Mouse (Mus musculus): Measurements from ENCODE around the gene Nell1. TPM values are rescaled to one million over a fixed set of nuclear protein-coding genes. Genes with fewer than 3 reads are reported as not detected.

Gene Nell1
- total RNA-seq, 2 experiments from 2014 or later, result 0.14 TPM; not detected in 1

DNA sequence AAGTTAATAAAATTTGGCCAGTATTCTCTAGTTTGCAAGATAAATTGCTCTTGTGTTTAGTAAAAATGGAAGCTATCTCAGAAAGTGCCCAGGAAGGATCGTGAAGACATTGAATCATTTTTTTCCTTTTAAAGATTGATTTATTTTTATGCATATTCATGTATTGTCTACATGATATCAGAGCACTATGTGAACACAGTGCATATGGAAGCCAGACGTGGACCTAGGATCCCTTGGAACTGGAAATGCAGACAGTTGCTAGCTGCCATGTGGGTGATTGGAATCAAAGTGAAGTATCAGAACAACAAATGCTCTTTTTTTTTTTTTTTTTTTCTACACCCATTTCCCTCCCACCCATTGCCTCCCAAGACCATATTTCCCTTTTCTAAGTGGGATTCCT is 79.0 kb downstream of the Nell1 start:
- DNase-seq, result no peak

DNA sequence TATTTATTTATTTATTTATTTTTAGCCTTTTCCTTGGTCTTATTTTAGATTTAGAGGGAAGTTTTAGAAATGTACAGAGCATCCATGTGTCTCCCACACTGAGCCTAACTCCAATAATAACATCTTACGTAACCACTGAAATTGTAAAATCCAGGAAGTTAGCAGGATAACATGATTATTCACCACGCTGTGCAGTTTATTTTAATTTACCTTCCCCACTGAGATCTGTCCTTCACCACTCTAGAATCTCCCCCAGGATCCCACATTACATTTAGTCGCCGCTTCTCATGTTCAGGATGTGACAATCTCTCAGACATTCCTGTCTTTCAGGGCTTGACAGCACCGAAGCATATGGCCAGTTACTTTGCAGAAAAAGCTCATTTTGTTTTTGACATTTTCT is 119.8 kb downstream of the Nell1 start:
- DNase-seq, result no peak

DNA sequence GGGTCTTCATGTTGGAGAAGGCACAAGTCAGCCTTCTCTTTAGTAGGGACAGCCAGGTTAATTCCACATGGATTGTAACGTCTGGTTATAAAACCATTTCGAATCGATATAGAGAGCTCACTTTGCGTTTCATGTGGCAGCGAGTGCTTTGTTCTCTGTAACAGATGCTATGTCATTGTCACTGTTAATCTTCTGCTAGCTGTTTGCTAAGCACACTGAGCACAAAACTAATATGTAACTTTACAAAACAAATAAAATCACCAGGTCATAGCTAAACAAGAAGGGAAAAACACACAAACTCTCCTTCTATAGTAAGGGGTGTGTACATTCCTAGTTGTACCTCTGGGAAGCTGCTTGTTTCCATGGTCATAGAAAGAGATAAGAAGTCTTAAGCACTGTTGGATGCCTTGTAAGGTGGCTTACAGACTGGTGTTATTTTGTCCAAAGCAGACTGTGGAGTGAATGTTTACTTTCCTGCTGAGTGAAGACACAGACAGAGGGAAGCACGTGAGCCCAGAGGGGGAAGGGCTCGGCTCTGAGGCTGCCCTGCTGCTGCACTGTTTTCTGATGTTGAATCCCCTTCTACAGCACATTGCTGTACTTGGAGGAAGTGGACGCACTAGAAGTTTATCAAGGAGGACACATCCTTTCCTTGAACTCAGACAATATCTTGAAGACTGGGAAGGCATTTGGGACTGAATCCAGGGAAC is 131.1 kb downstream of the Nell1 start:
- no peak for DNase-seq

DNA sequence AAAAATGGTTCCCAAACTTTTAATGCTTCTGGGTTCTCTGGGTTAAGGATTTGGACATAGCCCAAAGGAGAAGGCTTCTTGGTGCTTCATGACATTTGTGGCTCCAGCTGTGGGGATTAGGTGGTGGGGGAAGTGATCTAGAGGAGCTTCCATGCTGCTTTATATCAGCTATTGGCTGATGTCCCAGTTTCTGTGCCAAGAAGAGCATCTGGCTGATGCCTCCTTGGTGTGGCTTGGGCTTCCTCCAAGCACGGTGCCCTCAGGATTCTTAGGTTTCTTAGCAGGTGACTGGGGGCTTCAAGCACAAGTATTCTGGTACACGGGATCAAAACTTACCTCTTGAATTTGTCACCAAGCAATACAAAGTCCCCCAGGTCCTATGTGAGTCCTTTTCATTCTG is 132.6 kb downstream of the Nell1 start:
- DNase-seq, result no peak

DNA sequence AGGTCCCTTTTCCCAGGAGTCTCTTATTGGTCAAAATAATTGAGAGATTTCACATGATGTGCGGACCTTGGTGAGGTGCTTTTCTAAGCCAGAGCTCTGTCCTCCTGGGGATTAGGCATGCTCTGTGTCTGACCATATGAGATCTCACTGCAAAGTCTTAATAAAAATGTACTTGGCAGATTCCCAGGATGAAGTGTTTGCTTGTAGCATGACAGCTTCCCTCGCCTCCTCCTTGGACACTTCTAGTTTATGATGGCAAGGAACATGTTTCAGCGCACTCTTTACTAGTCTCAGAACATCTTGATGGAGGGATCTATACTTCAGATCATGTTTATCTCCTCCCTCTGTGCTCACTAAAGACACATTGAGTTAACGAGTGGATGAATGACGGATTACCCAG is 143.7 kb downstream of the Nell1 start:
- DNase-seq, result no peak

DNA sequence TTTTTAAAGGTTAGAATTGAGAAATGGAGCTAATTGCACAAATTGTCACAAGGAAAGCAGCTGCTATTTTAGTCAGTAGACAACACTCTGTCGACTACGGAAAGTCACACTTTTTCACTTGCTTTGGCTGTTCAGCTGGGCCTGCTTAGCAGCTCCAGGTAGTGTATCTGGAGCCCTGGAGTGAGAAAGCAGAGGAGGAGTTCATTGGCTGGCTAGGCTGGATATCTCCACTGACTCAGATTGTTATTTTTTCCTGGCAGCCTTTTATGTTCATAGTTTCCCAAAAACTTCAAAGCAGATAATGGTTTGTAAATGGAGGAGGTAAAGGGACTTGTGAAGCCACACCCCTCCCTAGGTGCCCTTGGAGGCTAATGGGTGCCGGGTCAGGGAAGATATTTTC is 163.0 kb downstream of the Nell1 start:
- DNase-seq, result no peak

DNA sequence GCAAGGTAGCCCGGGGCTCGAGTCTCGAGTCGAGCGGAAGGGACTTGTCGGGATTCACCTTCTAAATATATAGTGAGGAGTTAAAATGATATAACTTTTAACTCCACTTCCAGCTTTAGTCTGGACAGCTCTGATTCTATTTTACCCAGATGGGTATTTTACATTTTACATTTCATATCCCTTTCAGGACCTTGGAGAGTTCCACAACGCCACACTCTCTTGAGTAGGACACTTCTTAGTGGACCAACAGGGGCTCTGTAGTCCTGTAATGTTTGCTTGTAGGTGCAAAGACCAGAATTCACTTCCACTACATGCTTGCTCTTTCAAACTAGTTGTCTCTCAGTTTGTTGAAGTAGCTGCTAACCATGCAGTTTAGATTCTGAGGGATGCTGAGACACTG is 174.7 kb downstream of the Nell1 start:
- peak; percentile 5 for DNase-seq

DNA sequence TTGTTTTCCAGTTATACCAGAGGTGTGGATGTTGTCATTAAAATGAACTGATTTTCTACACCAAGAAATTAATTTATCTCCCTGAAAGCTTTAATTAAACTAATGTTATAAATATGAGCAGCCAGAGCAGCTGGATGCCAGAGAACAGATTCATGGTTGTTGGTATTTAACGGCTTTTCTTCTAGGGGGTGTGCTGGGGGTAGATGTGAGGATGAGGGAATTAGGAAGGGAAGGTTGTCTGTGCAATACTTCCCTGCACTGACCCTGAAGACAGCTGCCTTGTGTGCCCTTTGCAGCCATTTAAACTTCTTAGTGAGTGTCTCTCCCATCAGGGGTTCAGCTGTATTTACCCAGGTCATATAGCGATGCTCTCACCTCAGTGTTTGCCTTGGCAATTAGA is 176.2 kb downstream of the Nell1 start:
- no peak for DNase-seq

DNA sequence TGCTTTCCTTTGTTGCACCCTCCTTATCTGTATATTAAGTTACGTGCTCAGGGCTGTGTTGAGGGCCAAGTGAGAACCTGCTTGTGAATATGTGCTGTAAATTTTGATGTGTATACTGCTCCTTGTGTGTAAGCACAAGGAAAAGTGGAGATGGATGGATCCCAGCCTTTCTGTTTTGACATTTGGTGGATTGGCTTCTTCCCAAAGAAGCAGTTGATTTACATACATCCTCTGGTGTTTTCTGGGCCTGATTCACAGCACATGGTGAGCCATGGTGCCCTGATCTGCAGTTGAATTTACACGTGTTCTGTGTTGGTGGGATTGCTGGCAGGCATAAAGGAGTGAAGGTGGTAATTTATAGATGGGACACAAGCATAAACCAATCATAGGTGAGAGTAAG is 179.0 kb downstream of the Nell1 start:
- no peak for DNase-seq

DNA sequence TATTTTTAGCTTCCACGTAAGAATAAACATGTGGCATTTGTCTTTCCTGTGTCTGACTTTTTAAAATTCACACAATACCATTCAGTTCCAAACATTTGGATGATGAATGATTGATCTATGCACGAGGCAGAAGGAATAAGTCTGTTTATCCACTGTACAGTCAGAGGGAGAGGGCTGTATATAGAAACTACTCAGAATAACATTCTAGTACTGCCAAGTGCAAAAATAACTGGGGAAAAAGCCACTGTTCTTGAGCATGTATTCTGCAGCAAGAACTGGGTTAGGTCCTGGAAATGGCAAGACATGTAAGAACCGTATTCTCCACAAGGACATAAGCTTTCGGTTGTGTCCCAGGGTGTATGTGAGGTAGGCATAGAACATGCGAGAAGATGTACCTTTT is 187.9 kb downstream of the Nell1 start:
- no peak for DNase-seq

DNA sequence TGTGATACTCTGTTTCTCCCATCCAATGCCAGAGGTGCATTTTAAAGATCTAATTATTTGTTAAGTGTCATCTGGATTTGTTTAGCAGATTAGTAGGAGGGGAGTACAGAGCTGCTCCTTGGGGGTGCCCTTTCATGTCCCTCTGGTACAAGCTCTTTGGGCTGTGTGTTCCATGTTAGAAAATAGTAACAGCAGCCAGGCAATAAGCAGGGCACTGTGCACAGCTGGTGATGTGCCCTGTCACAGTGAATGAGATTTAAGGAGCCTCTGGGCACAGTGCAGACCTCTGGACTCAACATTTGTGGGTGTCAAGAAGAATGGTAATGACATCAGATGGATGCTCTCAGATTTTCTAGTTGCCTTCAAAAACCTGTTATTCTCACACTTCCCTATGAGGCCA is 194.1 kb downstream of the Nell1 start:
- DNase-seq, result no peak

DNA sequence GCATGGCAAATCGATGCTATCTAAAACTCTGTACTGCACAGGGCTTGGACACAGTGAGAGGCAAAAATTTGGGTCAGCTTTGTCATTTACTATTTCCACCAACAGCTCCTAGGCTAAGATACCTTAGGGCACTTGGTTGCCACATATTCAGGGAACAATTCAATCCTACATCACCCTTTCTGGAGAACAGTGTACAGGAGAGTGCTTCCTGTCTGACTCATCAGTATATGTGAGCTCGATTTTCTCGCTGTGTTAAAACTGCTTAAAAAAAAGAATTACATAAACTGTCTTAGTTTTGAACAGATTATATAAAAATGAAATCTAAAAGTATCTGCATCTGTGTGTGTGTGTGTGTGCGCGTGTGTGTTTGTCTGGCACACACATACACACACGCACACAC is 211.6 kb downstream of the Nell1 start:
- no peak for DNase-seq

DNA sequence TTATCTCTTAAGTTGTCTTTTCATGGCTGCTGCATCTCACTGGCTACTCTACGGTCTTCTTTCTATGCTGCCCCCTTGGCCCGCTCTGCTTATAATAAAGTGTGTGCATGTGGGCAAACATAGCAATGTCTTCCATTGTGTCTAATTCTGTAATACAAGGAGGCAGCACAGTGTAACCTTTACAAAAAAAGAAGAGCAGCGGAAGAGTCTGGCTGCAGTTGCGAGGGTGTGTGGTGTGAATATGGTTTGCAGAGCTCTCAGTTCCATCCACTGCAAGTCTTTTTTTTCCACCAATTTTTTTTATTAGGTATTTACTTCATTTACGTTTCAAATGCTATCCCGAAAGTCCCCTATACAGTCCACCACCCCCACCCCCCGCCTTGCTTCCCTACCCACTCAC is 219.3 kb downstream of the Nell1 start:
- DNase-seq, result no peak

DNA sequence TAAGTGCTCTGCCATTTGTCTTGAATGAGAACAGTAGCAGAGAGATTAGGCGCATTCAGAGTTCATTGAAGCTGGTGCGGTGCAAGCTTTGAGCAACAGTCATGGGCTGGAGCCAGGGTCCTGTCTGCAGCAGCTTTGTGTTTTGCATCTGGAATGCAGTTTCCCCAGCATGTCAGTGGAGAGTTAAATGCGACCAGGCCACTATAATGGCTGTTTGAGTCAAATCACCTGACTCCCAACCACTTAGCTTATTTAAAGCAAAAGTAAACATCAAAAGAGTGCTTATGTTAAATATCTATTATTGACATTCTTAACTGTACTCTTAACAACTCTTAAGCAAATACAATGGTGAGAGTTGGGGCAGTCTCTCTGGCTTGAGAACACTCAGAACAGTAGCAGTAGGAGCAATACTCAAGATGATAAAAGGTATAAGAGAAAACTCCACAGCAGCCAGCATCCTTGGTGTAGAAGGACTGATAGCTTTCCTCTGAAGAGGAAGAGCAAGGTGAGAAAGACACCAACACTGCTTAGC is 220.5 kb downstream of the Nell1 start:
- DNase-seq, result peak; percentile 14

DNA sequence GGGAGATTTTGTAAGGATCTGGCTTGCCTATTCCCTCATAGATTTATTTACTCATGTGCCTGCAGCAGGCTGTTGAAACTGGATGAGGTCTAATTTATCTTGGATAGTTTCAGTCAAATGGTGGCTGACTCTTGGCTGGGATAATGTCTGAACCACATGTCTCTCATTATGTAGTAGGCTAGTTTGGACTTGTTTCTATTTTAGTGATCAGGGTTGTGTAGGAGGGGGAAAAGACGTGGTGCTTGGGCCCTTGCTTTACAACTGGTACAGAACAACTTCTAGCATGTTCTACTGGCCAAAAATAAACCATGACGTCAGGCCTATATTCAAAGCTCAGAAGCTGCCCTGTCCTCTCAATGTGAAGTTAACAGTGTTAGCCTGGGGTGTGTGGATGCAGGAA is 230.6 kb downstream of the Nell1 start:
- peak; percentile 39 for DNase-seq

DNA sequence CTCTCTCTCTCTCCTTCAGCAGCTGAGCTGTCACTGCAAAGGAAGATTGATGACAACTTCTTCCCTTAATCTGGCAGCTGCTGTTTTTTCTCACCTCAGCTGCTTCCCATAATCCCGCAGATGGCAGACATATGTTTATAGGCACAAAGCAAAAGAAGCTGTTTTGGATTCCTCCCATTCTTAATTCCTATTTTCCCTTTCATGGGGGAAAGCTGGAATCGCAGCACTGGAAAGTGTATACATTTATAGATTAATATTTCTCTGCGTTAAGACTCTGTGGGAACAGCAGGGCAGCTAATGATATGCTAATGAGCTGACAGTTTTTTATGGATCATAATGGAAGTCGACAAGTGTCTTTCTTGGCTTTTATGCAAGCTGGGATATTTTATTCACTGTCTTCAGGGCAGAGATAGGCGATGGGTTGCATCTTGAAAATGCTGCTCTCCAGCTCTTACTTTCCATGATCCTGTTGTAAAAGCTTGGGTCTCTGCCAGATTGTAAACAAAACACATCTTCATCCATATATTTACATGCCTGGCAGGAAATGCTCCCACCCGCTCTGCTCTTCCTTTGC is 236.1 kb downstream of the Nell1 start:
- no peak for DNase-seq

DNA sequence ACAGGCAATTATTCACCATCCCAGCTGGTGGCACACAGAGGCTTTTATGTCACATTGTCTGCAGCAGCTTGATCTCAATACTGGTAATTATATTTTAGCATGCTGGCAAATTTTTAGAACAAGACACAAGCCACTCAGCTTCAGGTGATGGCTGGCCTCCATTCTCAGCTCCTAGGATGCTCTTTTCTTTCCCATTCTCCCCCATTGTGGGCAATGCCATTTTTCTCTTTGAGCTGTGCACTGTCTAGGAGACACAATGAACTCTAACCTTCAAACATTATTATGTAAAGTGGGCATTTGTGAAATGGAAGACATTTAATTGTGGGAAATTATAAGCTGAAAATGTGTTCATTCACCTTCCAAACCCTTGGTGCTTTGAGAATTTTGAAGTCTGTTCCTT is 247.2 kb downstream of the Nell1 start:
- DNase-seq, result no peak

DNA sequence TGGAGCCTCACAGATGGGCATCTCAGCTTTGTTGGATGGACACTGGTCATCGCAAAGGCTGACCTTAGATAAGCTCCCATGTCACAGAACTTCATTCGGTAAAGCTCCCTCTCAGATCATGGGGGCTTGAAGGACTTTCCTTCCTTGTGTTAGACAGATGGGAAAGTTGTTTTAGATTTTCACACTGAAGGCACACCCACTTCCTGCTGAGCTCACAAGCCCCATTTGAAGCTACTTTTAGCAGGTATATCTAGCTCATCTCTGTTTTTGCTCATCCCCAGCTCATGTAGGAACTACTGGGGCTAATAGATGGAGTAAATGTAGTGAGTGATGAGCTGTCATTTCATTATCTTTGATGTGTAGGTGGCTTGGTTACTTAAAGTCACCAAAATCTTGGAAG is 252.0 kb downstream of the Nell1 start:
- no peak for DNase-seq

DNA sequence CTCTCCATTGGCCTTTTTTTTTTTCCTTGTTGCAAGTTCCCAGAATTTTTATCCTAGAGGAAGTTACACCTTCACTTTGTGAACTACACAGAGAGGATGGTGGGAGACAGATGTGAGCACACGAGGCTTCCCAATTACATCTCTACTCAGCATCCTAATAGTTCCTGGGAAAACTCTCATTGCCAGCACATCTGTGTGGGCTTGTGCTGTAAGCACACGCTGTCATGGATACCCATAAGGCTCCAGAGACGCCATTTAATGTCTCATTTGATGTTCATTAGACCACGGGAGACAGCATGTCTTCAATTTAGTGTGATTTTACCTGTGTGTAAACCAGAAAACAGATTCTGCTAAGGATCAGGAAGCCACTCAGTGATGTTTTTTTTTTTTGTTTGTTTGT is 253.6 kb downstream of the Nell1 start:
- DNase-seq, result no peak

DNA sequence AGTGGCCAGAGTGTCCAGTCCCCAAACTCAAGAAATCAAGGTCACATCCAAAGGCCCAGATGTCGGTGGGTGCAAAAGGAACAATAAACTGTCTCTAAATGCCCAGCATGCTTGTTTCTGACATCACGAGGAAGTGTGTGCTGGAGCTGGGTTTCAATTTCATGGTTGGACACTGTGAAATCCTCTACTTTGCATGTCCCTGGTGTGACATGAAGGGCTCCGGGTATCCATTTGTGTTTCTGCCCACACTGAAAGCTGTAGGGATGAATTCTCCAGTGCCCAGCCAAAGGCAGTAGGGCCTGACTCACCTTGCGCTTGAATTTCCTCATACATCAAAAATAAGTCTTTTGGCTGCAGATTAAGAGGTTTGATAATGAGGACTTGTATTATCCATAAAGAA is 266.5 kb downstream of the Nell1 start:
- no peak for DNase-seq

DNA sequence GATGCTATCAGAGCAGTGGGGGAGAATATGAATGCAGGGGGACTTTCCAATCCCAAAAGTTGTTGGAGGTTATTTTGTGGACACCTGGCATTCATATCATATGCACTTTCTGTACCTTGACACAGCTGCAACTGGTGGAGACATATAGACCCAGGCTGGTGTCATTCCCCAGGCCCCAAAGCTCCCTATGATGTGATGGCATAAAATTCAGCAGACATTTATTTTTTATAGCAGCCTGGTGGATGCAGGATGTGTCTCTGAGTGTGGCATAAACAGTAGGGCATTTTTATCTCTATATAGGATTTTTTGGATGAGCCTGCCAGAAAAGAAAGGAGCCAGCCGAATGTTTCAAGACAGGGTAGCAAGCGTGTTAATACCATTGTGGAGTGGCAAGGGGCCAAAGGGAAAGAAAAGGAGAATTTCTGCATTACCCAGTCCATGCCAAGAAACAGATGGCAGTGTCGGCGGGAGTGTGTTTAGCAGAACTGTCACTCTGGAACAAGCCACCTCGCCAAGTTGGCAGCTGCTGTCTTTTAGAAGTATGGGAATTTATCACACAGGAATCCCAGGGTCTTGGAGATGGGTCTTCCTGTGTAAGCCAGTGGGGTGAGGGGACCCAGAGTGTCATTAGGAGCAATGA is 267.1 kb downstream of the Nell1 start:
- DNase-seq, result no peak

DNA sequence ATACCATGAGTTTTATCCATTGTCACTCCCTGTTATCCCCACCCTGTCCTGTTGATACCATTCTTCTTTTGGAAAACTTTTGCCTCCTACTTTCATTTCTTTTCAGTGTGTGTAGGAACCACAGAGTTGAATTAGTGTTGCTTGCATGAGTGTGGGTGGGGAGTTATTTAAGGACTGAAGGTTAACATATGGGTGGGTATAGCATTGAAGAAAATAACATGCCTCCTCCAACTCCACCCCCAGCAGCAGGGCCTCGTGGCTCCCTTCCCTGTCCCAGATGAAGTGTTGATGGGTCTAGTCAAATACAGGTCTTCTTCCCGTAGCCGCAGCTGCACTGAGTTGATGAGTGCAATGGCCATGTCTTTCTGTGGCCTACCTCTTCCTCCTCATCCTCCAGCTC is 278.5 kb downstream of the Nell1 start:
- DNase-seq, result no peak

DNA sequence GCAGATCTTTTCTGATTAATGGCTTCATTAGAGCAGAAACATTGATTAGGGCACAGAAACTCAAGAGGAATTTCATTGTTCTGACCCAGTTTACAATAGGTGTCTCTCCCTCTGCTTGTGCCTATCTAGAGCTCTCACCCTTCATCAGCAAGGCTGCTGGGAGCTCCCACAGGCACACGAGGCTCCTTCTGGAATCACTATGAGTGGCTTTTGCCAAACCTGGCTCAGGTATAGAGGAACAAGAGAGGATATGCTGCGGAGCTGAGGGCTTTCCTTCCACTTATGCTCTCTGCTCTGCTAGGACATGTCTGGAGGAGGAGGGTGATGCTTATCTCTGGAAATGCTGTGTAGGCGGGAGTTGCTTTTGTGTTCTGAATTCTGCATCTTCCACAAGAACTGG is 285.4 kb downstream of the Nell1 start:
- DNase-seq, result no peak

DNA sequence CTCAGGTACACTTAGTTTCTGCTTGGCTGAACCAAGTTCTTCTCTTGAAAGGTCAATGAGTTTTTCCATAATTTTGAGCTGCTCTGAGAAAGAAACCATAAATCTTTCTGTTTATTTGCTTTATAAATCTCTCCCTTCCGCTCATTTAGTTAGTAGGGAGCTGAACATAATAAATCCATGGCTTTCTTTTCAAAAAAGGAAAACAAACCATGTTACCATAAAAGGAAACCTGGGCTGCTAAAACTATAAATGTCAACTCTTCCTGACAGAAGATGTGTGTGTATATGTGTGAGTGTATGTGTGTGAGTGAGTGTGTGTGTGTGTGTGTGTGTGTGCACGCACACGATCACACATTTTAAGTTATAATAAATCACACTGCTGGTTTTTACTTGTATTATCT is 320.8 kb downstream of the Nell1 start:
- no peak for DNase-seq
